Mouse (Mus musculus) hindbrain, embryonic 13.5 days (tissue): ENCODE results near the gene Gm26938. TPM values are rescaled to one million over a fixed set of nuclear protein-coding genes. Genes with fewer than 3 reads are reported as not detected.

Experiments
- ATAC-seq: fragments of 200-750 bp; cut with Nextera tagmentation; 2 replicates; pipeline ENCODE4 v1.8.0; 2017; ENCODE audit warnings: moderate TSS enrichment; ENCODE audit not compliant: low FRiP score
- H3K27ac ChIP-seq: fragments of 300-500 bp; sonication (generic); 2 replicates; pipeline ENCODE4 v1.5.1; 2015; ENCODE audit warnings: inconsistent platforms, mild to moderate bottlenecking, moderate library complexity
- H3K27me3 ChIP-seq: fragments of 300-500 bp; sonication (generic); 2 replicates; pipeline ENCODE4 v1.6.1; 2015; ENCODE audit warnings: mild to moderate bottlenecking, inconsistent platforms
- H3K36me3 ChIP-seq: fragments of 300-500 bp; sonication (generic); 2 replicates; pipeline ENCODE4 v1.6.1; 2015; ENCODE audit warnings: mild to moderate bottlenecking, inconsistent platforms
- H3K4me1 ChIP-seq: fragments of 300-500 bp; sonication (generic); replicated peaks from 2 replicates; pipeline ENCODE4 v1.6.1; 2015; ENCODE audit warnings: inconsistent platforms
- H3K4me2 ChIP-seq: fragments of 300-500 bp; sonication (generic); 2 replicates; pipeline ENCODE4 v1.6.1; 2015; ENCODE audit warnings: inconsistent platforms, mild to moderate bottlenecking, moderate library complexity
- H3K4me3 ChIP-seq: fragments of 300-500 bp; sonication (generic); 2 replicates; pipeline ENCODE4 v1.5.1; 2015; ENCODE audit warnings: mild to moderate bottlenecking, inconsistent platforms
- H3K9ac ChIP-seq: fragments of 300-500 bp; sonication (generic); 2 replicates; pipeline ENCODE4 v1.6.1; 2015; ENCODE audit warnings: mild to moderate bottlenecking, inconsistent platforms
- H3K9me3 ChIP-seq: fragments of 300-500 bp; sonication (generic); 2 replicates; pipeline ENCODE4 v1.6.1; 2016; ENCODE audit warnings: inconsistent platforms
- WGBS: fragments of 180-500 bp; shearing (Covaris S2); methylation state at CpG from one replicate; pipeline ENCODE4 v1.1.7; 2015; 5-methylcytosine and 5-hydroxymethylcytosine counted together
- polyA plus RNA-seq: library from polyadenylated mRNA; unstranded; fragments of >200 nt; fragmentation: Nextera tagmentation; extraction: Ambion mirVana; gene quantifications from 2 replicates; pipeline ENCODE4 v1.2.1, GENCODE M21; 2015

Gm26938 gene
- polyA plus RNA-seq, result not detected in 2 replicates

- peaks cover 29% of the 10 kb centered on the region for H3K36me3 ChIP-seq
- no peaks in the 10 kb centered on the region for H3K9me3 ChIP-seq
- 0 out of 2 replicates have a peak, but pooled peaks cover 4% of the 10 kb centered on the region for H3K27me3 ChIP-seq
- peak within 1 kb of the TSS; percentile 80 for H3K9ac ChIP-seq
- H3K27ac ChIP-seq, result peak within 1 kb of the TSS; percentile 83
- H3K4me3 ChIP-seq, result peak within 1 kb of the TSS; percentile 69
- ATAC-seq, result peak; percentile 86
- under 1% methylated on average over 43 of the region's 43 CpGs for WGBS
- H3K4me1 ChIP-seq, result peaks cover 21% of the 10 kb centered on the region
- peak within 1 kb of the TSS; percentile 94 for H3K4me2 ChIP-seq
Observed at GRCm38 (mm10) chr5:139826357-139827055, at the start of gene Gm26938, which contains the start of gene Psmg3. Gm26938 (minus strand) TSS chr5:139826407. Psmg3 (minus strand) TSS chr5:139826885.

GRCm38 (mm10) chr5:139871526-139871925 is 45.3 kb upstream of the Gm26938 start:
- no peak overlapping the region for H3K27ac ChIP-seq
- no peak overlapping the region for H3K4me2 ChIP-seq
- no peak overlapping the region for H3K4me3 ChIP-seq
- WGBS, result 79% methylated on average over 1 of the region's 1 CpGs
- no peaks in the 10 kb centered on the region for H3K9me3 ChIP-seq
- no peak overlapping the region for H3K9ac ChIP-seq
- no peaks in the 10 kb centered on the region for H3K36me3 ChIP-seq
- H3K27me3 ChIP-seq, result 0 out of 2 replicates have a peak, but pooled peaks cover 2% of the 10 kb centered on the region
- H3K4me1 ChIP-seq, result no peaks in the 10 kb centered on the region
- no peak for ATAC-seq

GRCm38 (mm10) chr5:139870886-139871285 is 44.7 kb upstream of the Gm26938 start:
- no peak for ATAC-seq
- WGBS, result 34% methylated on average over 3 of the region's 4 CpGs

GRCm38 (mm10) chr5:139862759-139863158 is 36.6 kb upstream of the Gm26938 start:
- H3K27ac ChIP-seq, result peak overlapping the region; percentile 1; the same call in 1 of the 2 replicates
- WGBS, result 48% methylated on average over 4 of the region's 4 CpGs
- no peak overlapping the region for H3K4me3 ChIP-seq
- no peak for ATAC-seq
- H3K9me3 ChIP-seq, result no peaks in the 10 kb centered on the region
- no peaks in the 10 kb centered on the region for H3K27me3 ChIP-seq
- H3K36me3 ChIP-seq, result no peaks in the 10 kb centered on the region
- peaks cover 10% of the 10 kb centered on the region for H3K4me1 ChIP-seq
- H3K9ac ChIP-seq, result no peak overlapping the region
- H3K4me2 ChIP-seq, result no peak overlapping the region

More at GRCm38 (mm10) chr5:139870886-139871285, 44.7 kb upstream of the Gm26938 start:
- Histone ChIP-seq H3K9ac (no peak overlapping the region), H3K4me1 (no peaks in the 10 kb centered on the region), H3K36me3 (no peaks in the 10 kb centered on the region), H3K9me3 (no peaks in the 10 kb centered on the region), H3K4me3 (no peak overlapping the region), H3K4me2 (no peak overlapping the region), H3K27me3 (0 out of 2 replicates have a peak, but pooled peaks cover 2% of the 10 kb centered on the region), H3K27ac (no peak overlapping the region)

DNA sequence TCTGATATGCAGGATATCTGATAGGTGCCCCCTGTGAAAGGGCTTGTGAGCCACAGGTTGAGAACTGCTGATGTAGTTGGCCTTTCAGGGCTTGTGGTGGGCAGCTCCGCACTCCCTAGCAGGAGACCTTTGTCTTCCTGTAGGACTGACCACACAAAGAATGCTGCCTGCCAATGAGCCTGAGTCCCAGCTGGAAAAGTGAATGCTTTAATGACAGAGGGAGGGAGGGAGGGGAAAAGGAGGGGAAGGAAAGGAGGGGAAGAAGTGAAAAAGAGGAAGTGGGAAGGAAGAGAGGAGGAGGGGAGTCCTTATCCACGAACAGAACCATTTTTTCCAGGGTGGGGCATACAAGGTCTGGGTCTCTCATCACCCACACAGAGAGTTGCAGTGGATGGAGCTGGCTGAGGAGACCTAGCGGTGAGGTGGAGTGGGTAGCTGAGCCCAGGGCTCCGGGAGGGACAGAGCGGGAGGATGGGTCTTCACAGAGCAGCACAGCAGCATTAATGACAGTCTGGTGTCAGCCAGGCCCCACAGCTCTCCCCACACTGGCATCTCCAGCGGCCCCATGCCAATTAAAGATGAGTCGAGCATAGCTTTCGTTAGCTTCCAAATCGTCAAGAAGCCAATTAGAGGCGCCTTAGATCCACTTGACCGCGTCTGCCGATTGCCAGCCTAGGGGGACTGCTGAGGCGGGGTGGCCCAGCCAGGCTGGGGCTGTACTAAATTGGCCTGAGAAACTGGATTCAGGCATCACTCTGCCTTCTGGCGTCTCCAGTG is 34.3 kb upstream of the Gm26938 start:
- no peaks in the 10 kb centered on the region for H3K36me3 ChIP-seq
- ATAC-seq, result peak; percentile 43; the same call in 1 of the 2 replicates
- no peaks in the 10 kb centered on the region for H3K27me3 ChIP-seq
- peaks cover 10% of the 10 kb centered on the region for H3K4me1 ChIP-seq
- WGBS, result 25% methylated on average over 15 of the region's 15 CpGs
- peak overlapping the region; percentile 39; the same call in 1 of the 2 replicates for H3K9ac ChIP-seq
- peak overlapping the region; percentile 31 for H3K4me2 ChIP-seq
- no peaks in the 10 kb centered on the region for H3K9me3 ChIP-seq
- no peak overlapping the region for H3K4me3 ChIP-seq
- peak overlapping the region; percentile 40; the same call in 1 of the 2 replicates for H3K27ac ChIP-seq

- H3K27ac ChIP-seq, result no peak overlapping the region
- H3K4me2 ChIP-seq, result no peak overlapping the region
- H3K36me3 ChIP-seq, result no peaks in the 10 kb centered on the region
- no peak overlapping the region for H3K4me3 ChIP-seq
- no peak overlapping the region for H3K9ac ChIP-seq
- ATAC-seq, result no peak
- peaks cover 26% of the 10 kb centered on the region for H3K4me1 ChIP-seq
- H3K27me3 ChIP-seq, result no peaks in the 10 kb centered on the region; the same call in 1 of the 2 replicates
- WGBS, result 79% methylated on average over 12 of the region's 12 CpGs
- peaks cover 4% of the 10 kb centered on the region; the same call in 1 of the 2 replicates for H3K9me3 ChIP-seq
Observed at GRCm38 (mm10) chr5:139849626-139850320, 23.6 kb upstream of the Gm26938 start.

DNA sequence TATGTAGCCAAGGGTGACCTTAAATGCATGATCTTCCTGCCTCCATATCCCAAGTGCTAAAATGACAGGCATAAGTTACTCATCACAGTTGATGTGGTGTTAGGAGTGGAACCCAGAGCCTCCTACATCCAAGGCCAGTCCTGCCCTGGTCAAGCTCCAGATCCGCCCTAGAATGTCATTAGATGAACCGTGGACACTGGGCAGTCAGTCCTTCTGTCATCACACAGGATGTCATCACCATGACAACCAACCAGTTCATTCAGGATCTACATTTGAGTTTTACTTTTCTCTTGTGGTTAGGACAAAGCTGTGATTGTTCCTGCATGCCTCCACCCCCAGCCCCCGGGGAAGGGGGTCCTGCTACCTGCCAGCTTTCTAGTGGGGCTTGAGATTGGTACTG is 12.9 kb upstream of the Gm26938 start:
- Histone ChIP-seq H3K9ac (no peak overlapping the region), H3K4me2 (no peak overlapping the region), H3K4me1 (peaks cover 6% of the 10 kb centered on the region; the same call in 1 of the 2 replicates), H3K9me3 (no peaks in the 10 kb centered on the region), H3K4me3 (no peak overlapping the region), H3K27ac (no peak overlapping the region), H3K27me3 (0 out of 2 replicates have a peak, but pooled peaks cover 5% of the 10 kb centered on the region), H3K36me3 (no peaks in the 10 kb centered on the region)
- ATAC-seq, result no peak
- WGBS, result 12% methylated on average over 3 of the region's 3 CpGs

DNA sequence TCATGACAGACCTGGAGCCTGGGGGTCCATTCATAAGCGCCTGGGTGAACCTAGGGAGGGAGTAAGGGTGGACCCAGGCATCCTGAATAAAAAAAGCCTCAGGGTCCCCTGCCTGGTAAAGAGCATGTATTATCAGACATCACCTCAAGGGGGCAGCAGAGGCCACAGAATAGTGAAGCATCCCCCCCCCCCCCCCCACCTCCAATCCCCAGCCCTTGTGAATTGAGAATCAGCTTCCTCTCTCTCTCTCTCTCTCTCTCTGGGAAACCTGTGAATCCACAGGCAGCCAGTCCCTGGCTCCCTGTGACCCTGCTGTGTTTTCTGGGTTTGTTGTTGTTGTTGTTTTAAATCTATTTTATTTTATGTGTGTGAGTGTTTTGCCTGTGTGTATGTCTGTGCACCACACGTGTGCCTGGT is 12.3 kb upstream of the Gm26938 start:
- Histone ChIP-seq H3K27ac (no peak overlapping the region), H3K36me3 (no peaks in the 10 kb centered on the region), H3K4me1 (peaks cover 6% of the 10 kb centered on the region; the same call in 1 of the 2 replicates), H3K4me3 (no peak overlapping the region), H3K27me3 (0 out of 2 replicates have a peak, but pooled peaks cover 5% of the 10 kb centered on the region), H3K9me3 (no peaks in the 10 kb centered on the region), H3K4me2 (no peak overlapping the region), H3K9ac (no peak overlapping the region)
- ATAC-seq, result peak; percentile 63; the same call in 1 of the 2 replicates
- WGBS, result 8% methylated on average over 2 of the region's 2 CpGs

DNA sequence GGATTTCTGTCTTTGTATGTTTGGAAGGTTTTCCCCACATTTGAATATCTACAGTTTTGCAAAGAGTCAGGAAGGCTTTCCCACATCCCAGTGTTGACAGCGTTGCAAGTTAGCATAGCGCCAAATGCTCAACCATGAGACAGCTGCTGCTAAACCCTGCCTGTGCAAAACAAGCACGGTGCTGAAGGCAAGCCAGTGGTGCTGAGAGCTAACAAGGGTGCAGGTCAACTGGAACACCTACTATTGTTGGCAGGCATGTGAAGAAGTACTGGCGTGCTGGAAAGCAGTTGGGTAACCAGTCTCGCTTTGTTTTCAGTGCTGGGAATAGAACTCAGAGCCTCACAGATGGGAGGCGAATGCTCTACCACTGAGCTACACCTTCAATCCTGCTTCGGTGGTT is 9.5 kb upstream of the Gm26938 start:
- no peak overlapping the region for H3K9ac ChIP-seq
- no peak overlapping the region for H3K27ac ChIP-seq
- H3K4me1 ChIP-seq, result peaks cover 3% of the 10 kb centered on the region; the same call in 1 of the 2 replicates
- no peak overlapping the region for H3K4me3 ChIP-seq
- H3K9me3 ChIP-seq, result no peaks in the 10 kb centered on the region
- no peak for ATAC-seq
- no peaks in the 10 kb centered on the region for H3K36me3 ChIP-seq
- WGBS, result 89% methylated on average over 7 of the region's 7 CpGs
- H3K4me2 ChIP-seq, result no peak overlapping the region
- 0 out of 2 replicates have a peak, but pooled peaks cover 13% of the 10 kb centered on the region for H3K27me3 ChIP-seq

DNA sequence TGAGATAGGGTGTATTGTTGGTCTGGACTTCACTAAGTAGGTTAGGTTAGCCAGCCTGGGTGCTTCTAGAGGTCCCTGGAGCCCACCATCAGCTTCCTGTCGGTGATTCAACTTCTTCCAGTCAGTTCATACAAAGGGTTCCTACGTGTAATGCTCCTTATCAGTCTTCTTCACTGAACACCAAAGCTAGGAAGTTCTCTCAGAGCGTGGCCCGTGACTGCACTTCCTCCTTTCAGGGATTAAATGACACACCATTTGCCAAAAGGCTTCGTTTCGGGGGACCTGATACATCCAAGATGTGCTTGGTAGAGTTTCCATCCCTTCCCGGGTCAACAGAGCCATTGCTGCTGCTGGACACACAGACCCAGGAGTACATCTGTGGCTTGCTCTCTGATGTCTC is 5.9 kb upstream of the Gm26938 start:
- H3K4me2 ChIP-seq, result no peak overlapping the region
- no peaks in the 10 kb centered on the region for H3K36me3 ChIP-seq
- no peak overlapping the region for H3K4me3 ChIP-seq
- ATAC-seq, result no peak
- H3K27ac ChIP-seq, result no peak overlapping the region
- no peaks in the 10 kb centered on the region for H3K4me1 ChIP-seq
- H3K9ac ChIP-seq, result no peak overlapping the region
- H3K27me3 ChIP-seq, result 0 out of 2 replicates have a peak, but pooled peaks cover 10% of the 10 kb centered on the region
- no peaks in the 10 kb centered on the region for H3K9me3 ChIP-seq
- 90% methylated on average over 7 of the region's 7 CpGs for WGBS

GRCm38 (mm10) chr5:139830734-139831133 is 4.5 kb upstream of the Gm26938 start:
- H3K4me3 ChIP-seq, result no peak overlapping the region
- no peak for ATAC-seq
- no peak overlapping the region for H3K9ac ChIP-seq
- H3K4me2 ChIP-seq, result no peak overlapping the region
- H3K36me3 ChIP-seq, result no peaks in the 10 kb centered on the region
- no peaks in the 10 kb centered on the region for H3K9me3 ChIP-seq
- 0 out of 2 replicates have a peak, but pooled peaks cover 8% of the 10 kb centered on the region for H3K27me3 ChIP-seq
- H3K27ac ChIP-seq, result no peak overlapping the region
- peaks cover 5% of the 10 kb centered on the region for H3K4me1 ChIP-seq
- 90% methylated on average over 3 of the region's 3 CpGs for WGBS
